Mouse (Mus musculus) hindbrain, embryonic 15.5 days (tissue): ENCODE measurements at regions not wholly inside any gene's neighbourhood (a gene's known extent, or its start where the extent isn't known, plus 50 kb on each side); places are given as distances from the start of the nearest gene placed in this dataset.

ENCODE experiments used
- ATAC-seq: fragments of 200-750 bp; cut with Nextera tagmentation; 2 replicates; pipeline ENCODE4 v1.8.0; 2017; ENCODE audit warnings: low read depth, moderate number of reproducible peaks, moderate TSS enrichment; ENCODE audit not compliant: low FRiP score
- H3K27ac ChIP-seq: fragments of 300-500 bp; sonication (generic); replicated peaks from 2 replicates; pipeline ENCODE4 v1.5.1; 2015; ENCODE audit warnings: mild to moderate bottlenecking, inconsistent platforms
- H3K27me3 ChIP-seq: fragments of 300-500 bp; sonication (generic); 2 replicates; pipeline ENCODE4 v1.6.1; 2015; ENCODE audit warnings: control low read depth, inconsistent platforms
- H3K36me3 ChIP-seq: fragments of 300-500 bp; sonication (generic); 2 replicates; pipeline ENCODE4 v1.6.1; 2015; ENCODE audit warnings: control low read depth, inconsistent platforms
- H3K4me1 ChIP-seq: fragments of 300-500 bp; sonication (generic); replicated peaks from 2 replicates; pipeline ENCODE4 v1.6.1; 2015; ENCODE audit warnings: control low read depth, inconsistent platforms
- H3K4me2 ChIP-seq: fragments of 300-500 bp; sonication (generic); 2 replicates; pipeline ENCODE4 v1.6.1; 2015; ENCODE audit warnings: moderate library complexity, mild to moderate bottlenecking, inconsistent platforms
- H3K4me3 ChIP-seq: fragments of 300-500 bp; sonication (generic); 2 replicates; pipeline ENCODE4 v1.5.1; 2015; ENCODE audit warnings: mild to moderate bottlenecking, inconsistent platforms
- H3K9ac ChIP-seq: fragments of 300-500 bp; sonication (generic); 2 replicates; pipeline ENCODE4 v1.6.1; 2015; ENCODE audit warnings: inconsistent platforms
- H3K9me3 ChIP-seq: fragments of 300-500 bp; sonication (generic); 2 replicates; pipeline ENCODE4 v1.6.1; 2016; ENCODE audit warnings: control low read depth, inconsistent platforms
- WGBS: fragments of 180-500 bp; shearing (Covaris S2); methylation state at CpG from one replicate; pipeline ENCODE4 v1.1.7; 2015; 5-methylcytosine and 5-hydroxymethylcytosine counted together

- WGBS = 45% methylated on average over 7 of the region's 7 CpGs
- no peaks in the 10 kb centered on the region for H3K36me3 ChIP-seq
- H3K27me3 ChIP-seq = no peaks in the 10 kb centered on the region
- H3K27ac ChIP-seq = peak overlapping the region; percentile 56
- no peak overlapping the region for H3K9ac ChIP-seq
- peak overlapping the region; percentile 31 for H3K4me2 ChIP-seq
- no peaks in the 10 kb centered on the region for H3K9me3 ChIP-seq
- no peak overlapping the region for H3K4me3 ChIP-seq
- peak; percentile 43; the same call in 1 of the 2 replicates for ATAC-seq
- H3K4me1 ChIP-seq = peaks cover 12% of the 10 kb centered on the region
Measured at GRCm38 (mm10) chr13:110493002-110493552, 98.2 kb downstream of the Plk2 start.

- ATAC-seq = no peak
- H3K4me2 ChIP-seq = no peak overlapping the region
- peaks cover 7% of the 10 kb centered on the region for H3K4me1 ChIP-seq
- no peak overlapping the region for H3K27ac ChIP-seq
- H3K4me3 ChIP-seq = no peak overlapping the region
- H3K9ac ChIP-seq = no peak overlapping the region
- no peaks in the 10 kb centered on the region for H3K36me3 ChIP-seq
- H3K9me3 ChIP-seq = no peaks in the 10 kb centered on the region
- no peaks in the 10 kb centered on the region for H3K27me3 ChIP-seq
- 85% methylated on average over 3 of the region's 3 CpGs for WGBS
Measured at GRCm38 (mm10) chr13:110497461-110497860, 102.6 kb downstream of the Plk2 start.

GRCm38 (mm10) chr13:110507814-110508362, 113.0 kb downstream of the Plk2 start:
- H3K4me3 ChIP-seq = no peak overlapping the region
- 76% methylated on average over 1 of the region's 1 CpGs for WGBS
- no peak overlapping the region for H3K4me2 ChIP-seq
- no peaks in the 10 kb centered on the region for H3K4me1 ChIP-seq
- no peak overlapping the region for H3K9ac ChIP-seq
- H3K27me3 ChIP-seq = no peaks in the 10 kb centered on the region
- H3K9me3 ChIP-seq = no peaks in the 10 kb centered on the region
- no peak overlapping the region for H3K27ac ChIP-seq
- H3K36me3 ChIP-seq = no peaks in the 10 kb centered on the region
- ATAC-seq = no peak

- H3K4me1 ChIP-seq = no peaks in the 10 kb centered on the region
- H3K9me3 ChIP-seq = no peaks in the 10 kb centered on the region
- no peak overlapping the region for H3K9ac ChIP-seq
- H3K27me3 ChIP-seq = no peaks in the 10 kb centered on the region
- 79% methylated on average over 8 of the region's 8 CpGs for WGBS
- H3K36me3 ChIP-seq = no peaks in the 10 kb centered on the region
- no peak overlapping the region for H3K27ac ChIP-seq
- ATAC-seq = no peak
- H3K4me3 ChIP-seq = no peak overlapping the region
- no peak overlapping the region for H3K4me2 ChIP-seq
Measured at GRCm38 (mm10) chr13:110517986-110518385, 123.1 kb downstream of the Plk2 start.

- Histone ChIP-seq H3K4me1 (no peaks in the 10 kb centered on the region), H3K4me2 (no peak overlapping the region), H3K36me3 (no peaks in the 10 kb centered on the region), H3K4me3 (no peak overlapping the region), H3K27me3 (no peaks in the 10 kb centered on the region), H3K27ac (no peak overlapping the region), H3K9me3 (no peaks in the 10 kb centered on the region), H3K9ac (no peak overlapping the region)
- ATAC-seq = no peak
- WGBS = 87% methylated on average over 4 of the region's 4 CpGs
Measured at GRCm38 (mm10) chr13:110522974-110523373, 128.1 kb downstream of the Plk2 start.

- Histone ChIP-seq H3K36me3 (no peaks in the 10 kb centered on the region), H3K9me3 (no peaks in the 10 kb centered on the region), H3K4me1 (no peaks in the 10 kb centered on the region), H3K9ac (no peak overlapping the region), H3K4me2 (no peak overlapping the region), H3K27me3 (no peaks in the 10 kb centered on the region), H3K27ac (no peak overlapping the region), H3K4me3 (no peak overlapping the region)
- ATAC-seq = no peak
- 83% methylated on average over 3 of the region's 3 CpGs for WGBS
Measured at GRCm38 (mm10) chr13:110527681-110528080, 132.8 kb downstream of the Plk2 start.

- Histone ChIP-seq H3K27ac (no peak overlapping the region), H3K4me1 (no peaks in the 10 kb centered on the region), H3K36me3 (no peaks in the 10 kb centered on the region), H3K9ac (no peak overlapping the region), H3K9me3 (no peaks in the 10 kb centered on the region), H3K4me3 (no peak overlapping the region), H3K27me3 (no peaks in the 10 kb centered on the region), H3K4me2 (no peak overlapping the region)
- 96% methylated on average over 4 of the region's 4 CpGs for WGBS
- ATAC-seq = no peak
Measured at GRCm38 (mm10) chr13:110529624-110530023, 134.8 kb downstream of the Plk2 start.

- 16% methylated on average over 7 of the region's 7 CpGs for WGBS
Measured at GRCm38 (mm10) chr13:110534320-110534764, 139.5 kb downstream of the Plk2 start.

GRCm38 (mm10) chr13:110535785-110536184, 140.9 kb downstream of the Plk2 start:
- Histone ChIP-seq H3K27me3 (no peaks in the 10 kb centered on the region), H3K9ac (no peak overlapping the region), H3K4me3 (no peak overlapping the region), H3K4me1 (peaks cover 4% of the 10 kb centered on the region; the same call in 1 of the 2 replicates), H3K27ac (no peak overlapping the region), H3K36me3 (no peaks in the 10 kb centered on the region), H3K9me3 (no peaks in the 10 kb centered on the region), H3K4me2 (no peak overlapping the region)
- ATAC-seq = no peak
- 92% methylated on average over 2 of the region's 2 CpGs for WGBS

More at GRCm38 (mm10) chr13:110534320-110534764, 139.5 kb downstream of the Plk2 start:
- Histone ChIP-seq H3K36me3 (no peaks in the 10 kb centered on the region), H3K4me2 (no peak overlapping the region), H3K9me3 (no peaks in the 10 kb centered on the region), H3K4me1 (no peaks in the 10 kb centered on the region), H3K4me3 (no peak overlapping the region), H3K9ac (no peak overlapping the region), H3K27ac (no peak overlapping the region), H3K27me3 (no peaks in the 10 kb centered on the region)
- 0 out of 2 replicates have a peak, but pooled peaks have one; percentile 30 for ATAC-seq

GRCm38 (mm10) chr13:110537960-110538463, 143.2 kb downstream of the Plk2 start:
- Histone ChIP-seq H3K36me3 (no peaks in the 10 kb centered on the region), H3K27ac (no peak overlapping the region), H3K4me1 (peaks cover 6% of the 10 kb centered on the region; the same call in 1 of the 2 replicates), H3K9me3 (no peaks in the 10 kb centered on the region), H3K27me3 (no peaks in the 10 kb centered on the region), H3K4me3 (no peak overlapping the region), H3K9ac (no peak overlapping the region), H3K4me2 (no peak overlapping the region)
- 61% methylated on average over 7 of the region's 7 CpGs for WGBS
- ATAC-seq = no peak

GRCm38 (mm10) chr13:110540543-110541265, 145.9 kb downstream of the Plk2 start:
- Histone ChIP-seq H3K9me3 (no peaks in the 10 kb centered on the region), H3K36me3 (no peaks in the 10 kb centered on the region), H3K4me2 (no peak overlapping the region), H3K4me3 (no peak overlapping the region), H3K4me1 (peaks cover 6% of the 10 kb centered on the region; the same call in 1 of the 2 replicates), H3K27ac (peak overlapping the region; percentile 39; the same call in 1 of the 2 replicates), H3K27me3 (no peaks in the 10 kb centered on the region), H3K9ac (no peak overlapping the region)
- WGBS = 39% methylated on average over 13 of the region's 13 CpGs
- peak; percentile 51; the same call in 1 of the 2 replicates for ATAC-seq
